Mouse (Mus musculus) cerebral cortex, adult 2 months (tissue): ENCODE measurements around the gene Cerkl.

Source experiments
- WGBS: fragments of 180-500 bp; shearing (Covaris S2); methylation state at CpG from one replicate; pipeline ENCODE4 v1.1.7; 2018; 5-methylcytosine and 5-hydroxymethylcytosine counted together

Gene Cerkl

GRCm38 (mm10) chr2:79456575-79457349 is at the start of gene Cerkl, which contains the start of gene Neurod1:
Gene Cerkl (minus strand): TSS chr2:79456785.
Gene Neurod1 (minus strand): TSS chr2:79456751.
- WGBS, result 2% methylated on average over 42 of the region's 42 CpGs

GRCm38 (mm10) chr2:79498990-79499755 is 42.6 kb upstream of the Cerkl start:
- 17% methylated on average over 10 of the region's 10 CpGs for whole genome bisulfite sequencing

- WGBS, result 76% methylated on average over 3 of the region's 3 CpGs
Measured at GRCm38 (mm10) chr2:79485127-79485526, 28.5 kb upstream of the Cerkl start.

GRCm38 (mm10) chr2:79482511-79482910 is 25.9 kb upstream of the Cerkl start:
- 95% methylated on average over 2 of the region's 2 CpGs for WGBS

GRCm38 (mm10) chr2:79462411-79462810 is 5.8 kb upstream of the Cerkl start:
- 87% methylated on average over 4 of the region's 4 CpGs for WGBS

GRCm38 (mm10) chr2:79461861-79462260 is 5.3 kb upstream of the Cerkl start:
- WGBS, result 85% methylated on average over 2 of the region's 2 CpGs

- WGBS, result 44% methylated on average over 2 of the region's 2 CpGs
Measured at GRCm38 (mm10) chr2:79460586-79460985, 4.0 kb upstream of the Cerkl start.

GRCm38 (mm10) chr2:79460107-79460506 is 3.5 kb upstream of the Cerkl start:
- WGBS, result 22% methylated on average over 14 of the region's 14 CpGs

GRCm38 (mm10) chr2:79459061-79460045 is 2.8 kb upstream of the Cerkl start:
- WGBS, result 29% methylated on average over 44 of the region's 44 CpGs

GRCm38 (mm10) chr2:79457932-79458331 is 1.3 kb upstream of the Cerkl start:
- 36% methylated on average over 3 of the region's 3 CpGs for WGBS

- WGBS, result 68% methylated on average over 3 of the region's 3 CpGs
Measured at GRCm38 (mm10) chr2:79457434-79457833, 849 bp upstream of the Cerkl start.

GRCm38 (mm10) chr2:79455646-79456045 is 939 bp downstream of the Cerkl start:
- WGBS, result 8% methylated on average over 10 of the region's 10 CpGs

- WGBS, result 7% methylated on average over 15 of the region's 15 CpGs
Measured at GRCm38 (mm10) chr2:79454786-79455446, 1.7 kb downstream of the Cerkl start.

- WGBS, result 1% methylated on average over 55 of the region's 55 CpGs
Measured at GRCm38 (mm10) chr2:79453901-79454781, 2.4 kb downstream of the Cerkl start.

GRCm38 (mm10) chr2:79451438-79451837 is 5.1 kb downstream of the Cerkl start:
- WGBS, result 35% methylated on average over 5 of the region's 5 CpGs

- WGBS, result 71% methylated on average over 4 of the region's 4 CpGs
Measured at GRCm38 (mm10) chr2:79450684-79451394, 5.7 kb downstream of the Cerkl start.

GRCm38 (mm10) chr2:79449371-79449770 is 7.2 kb downstream of the Cerkl start:
- WGBS, result 72% methylated on average over 4 of the region's 4 CpGs

GRCm38 (mm10) chr2:79447198-79447597 is 9.4 kb downstream of the Cerkl start:
- WGBS, result 78% methylated on average over 1 of the region's 1 CpGs

GRCm38 (mm10) chr2:79443861-79444620 is 12.5 kb downstream of the Cerkl start:
- WGBS, result 83% methylated on average over 3 of the region's 3 CpGs
